Mouse (Mus musculus) heart, embryonic 14.5 days (tissue): Measurements from ENCODE around the gene Syngr2. TPM values are rescaled to one million over a fixed set of nuclear protein-coding genes. Genes with fewer than 3 reads are reported as not detected.
"Not testable (repeated sequence)": the region's sequence is repeated elsewhere in the genome, so short reads cannot be mapped to it uniquely, and the experiment has no call there.

Experiments used
- ATAC-seq: fragments of 200-750 bp; cut with Nextera tagmentation; 2 replicates; pipeline ENCODE4 v1.8.0; 2017; ENCODE audit warnings: low read depth, moderate TSS enrichment; ENCODE audit not compliant: insufficient number of reproducible peaks, insufficient read depth, low FRiP score
- H3K27ac ChIP-seq, 2 experiments: fragments of 200-500 bp in 1 of 2; fragments of 300-500 bp in 1 of 2; sonication (generic) in 1 of 2; replicated peaks in 1 of 2; 2 replicates each; pipeline ENCODE4 v1.5.1; 2012 to 2014; ENCODE audit warnings: low read depth in 2 of 2, low read length in 2 of 2, control low read depth in 1 of 2, mild to moderate bottlenecking in 1 of 2, mixed read lengths in 1 of 2; ENCODE audit not compliant: control insufficient read depth in 1 of 2, insufficient read depth in 1 of 2
- H3K27me3 ChIP-seq: fragments of 300-500 bp; sonication (generic); 2 replicates; pipeline ENCODE4 v1.6.1; 2014; ENCODE audit warnings: mild to moderate bottlenecking, low read length, control low read depth; ENCODE audit not compliant: control insufficient read depth, insufficient read depth
- H3K36me3 ChIP-seq: fragments of 300-500 bp; sonication (generic); 2 replicates; pipeline ENCODE4 v1.6.1; 2014; ENCODE audit warnings: mild to moderate bottlenecking, control low read depth, low read length, mixed read lengths; ENCODE audit not compliant: control insufficient read depth, insufficient read depth
- H3K4me1 ChIP-seq, 2 experiments: fragments of 200-500 bp in 1 of 2; fragments of 300-500 bp in 1 of 2; sonication (generic) in 1 of 2; 2 replicates each; pipeline ENCODE4 v1.6.1; 2012 to 2014; ENCODE audit warnings: low read length in 2 of 2, control low read depth in 1 of 2, mixed read lengths in 1 of 2; ENCODE audit not compliant: control insufficient read depth in 2 of 2, insufficient read depth in 2 of 2
- H3K4me2 ChIP-seq: fragments of 300-500 bp; sonication (generic); 2 replicates; pipeline ENCODE4 v1.6.1; 2014; ENCODE audit warnings: mild to moderate bottlenecking, low read length
- H3K4me3 ChIP-seq, 2 experiments: fragments of 200-500 bp in 1 of 2; fragments of 300-500 bp in 1 of 2; sonication (generic) in 1 of 2; 2 replicates each; pipeline ENCODE4 v1.5.1; 2012 to 2014; ENCODE audit warnings: low read length in 2 of 2, mild to moderate bottlenecking in 2 of 2, control low read depth in 1 of 2, low read depth in 1 of 2, moderate library complexity in 1 of 2; ENCODE audit not compliant: control insufficient read depth in 1 of 2, insufficient read depth in 1 of 2
- H3K9ac ChIP-seq: fragments of 300-500 bp; sonication (generic); 2 replicates; pipeline ENCODE4 v1.6.1; 2014; ENCODE audit warnings: mild to moderate bottlenecking, low read length
- H3K9me3 ChIP-seq: fragments of 300-500 bp; sonication (generic); 2 replicates; pipeline ENCODE4 v1.6.1; 2016; ENCODE audit warnings: low read length, control low read depth; ENCODE audit not compliant: control insufficient read depth
- WGBS: fragments of 180-500 bp; shearing (Covaris S2); extraction: QIAGEN DNeasy Blood & Tissue Kit; methylation state at CpG from one replicate; pipeline ENCODE4 v1.1.7; 2014; 5-methylcytosine and 5-hydroxymethylcytosine counted together
- polyA plus RNA-seq: library from polyadenylated mRNA; unstranded; fragments of >200 nt; fragmentation: Nextera tagmentation; extraction: Ambion mirVana; gene quantifications from 2 replicates; pipeline ENCODE4 v1.2.1, GENCODE M21; 2014

Syngr2 gene
- polyA plus RNA-seq, 1 experiment from 2014 or later, result 102 TPM

- peaks cover 9% of the 10 kb centered on the region for H3K36me3 ChIP-seq
- WGBS, result 39% methylated on average over 18 of the region's 18 CpGs
- peak overlapping the region; percentile 92 for H3K4me2 ChIP-seq
- ATAC-seq, result no peak
- no peaks in the 10 kb centered on the region for H3K9me3 ChIP-seq
- peak overlapping the region; percentile 86 for H3K9ac ChIP-seq
- peak overlapping the region; percentile 1 to 10; a peak in 2 of 4 replicates for H3K4me3 ChIP-seq
- H3K27ac ChIP-seq, result peak overlapping the region; percentile 90 to 97
- peaks cover 61 to 74% of the 10 kb centered on the region in 2 experiments for H3K4me1 ChIP-seq
- H3K27me3 ChIP-seq, result no peaks in the 10 kb centered on the region
Measured at GRCm38 (mm10) chr11:117828149-117828887, 18.9 kb downstream of the Syngr2 start.

- peak; percentile 32; the same call in 1 of the 2 replicates for ATAC-seq
- H3K27me3 ChIP-seq, result no peaks in the 10 kb centered on the region
- H3K4me3 ChIP-seq, result no peak overlapping the region
- peak overlapping the region; percentile 56 for H3K9ac ChIP-seq
- peaks cover 57 to 67% of the 10 kb centered on the region in 2 experiments for H3K4me1 ChIP-seq
- H3K9me3 ChIP-seq, result no peaks in the 10 kb centered on the region
- WGBS, result 7% methylated on average over 9 of the region's 9 CpGs
- H3K27ac ChIP-seq, result peak overlapping the region; percentile 90 to 97
- H3K36me3 ChIP-seq, result peaks cover 2% of the 10 kb centered on the region; the same call in 1 of the 2 replicates
- H3K4me2 ChIP-seq, result peak overlapping the region; percentile 92
Measured at GRCm38 (mm10) chr11:117828888-117829604, 19.6 kb downstream of the Syngr2 start.

GRCm38 (mm10) chr11:117829671-117830215, 20.3 kb downstream of the Syngr2 start:
- no peak overlapping the region for H3K4me3 ChIP-seq
- H3K27ac ChIP-seq, result peak overlapping the region; percentile 90 to 97
- H3K9me3 ChIP-seq, result no peaks in the 10 kb centered on the region
- WGBS, result 44% methylated on average over 2 of the region's 2 CpGs
- no peaks in the 10 kb centered on the region for H3K36me3 ChIP-seq
- H3K4me2 ChIP-seq, result peak overlapping the region; percentile 92; the same call in 1 of the 2 replicates
- no peaks in the 10 kb centered on the region for H3K27me3 ChIP-seq
- H3K4me1 ChIP-seq, result peaks cover 52 to 61% of the 10 kb centered on the region in 2 experiments
- H3K9ac ChIP-seq, result peak overlapping the region; percentile 56
- ATAC-seq, result no peak

GRCm38 (mm10) chr11:117830401-117830800, 20.9 kb downstream of the Syngr2 start:
- H3K4me1 ChIP-seq, result peaks cover 52 to 54% of the 10 kb centered on the region in 2 experiments
- H3K27me3 ChIP-seq, result no peaks in the 10 kb centered on the region
- H3K9ac ChIP-seq, result no peak overlapping the region; the same call in 1 of the 2 replicates
- ATAC-seq, result no peak
- H3K4me3 ChIP-seq, result no peak overlapping the region
- H3K9me3 ChIP-seq, result no peaks in the 10 kb centered on the region
- WGBS, result 47% methylated on average over 9 of the region's 9 CpGs
- no peak overlapping the region for H3K4me2 ChIP-seq
- H3K36me3 ChIP-seq, result no peaks in the 10 kb centered on the region
- H3K27ac ChIP-seq, result peak overlapping the region; percentile 90 to 97

- Histone ChIP-seq H3K9ac (no peak overlapping the region), H3K4me2 (peak overlapping the region; percentile 47), H3K4me3 (peak overlapping the region; percentile 15 to 26; a peak in 3 of 4 replicates), H3K36me3 (no peaks in the 10 kb centered on the region), H3K27ac (no peak overlapping the region), H3K4me1 (peaks cover 38 to 40% of the 10 kb centered on the region in 2 experiments), H3K9me3 (no peaks in the 10 kb centered on the region), H3K27me3 (no peaks in the 10 kb centered on the region)
- WGBS, result 27% methylated on average over 28 of the region's 28 CpGs
- ATAC-seq, result no peak
Measured at GRCm38 (mm10) chr11:117832086-117832969, 22.9 kb downstream of the Syngr2 start.

GRCm38 (mm10) chr11:117833509-117833908, 24.0 kb downstream of the Syngr2 start:
- H3K4me1 ChIP-seq, result peaks cover 29 to 31% of the 10 kb centered on the region in 2 experiments
- not testable (repeated sequence) for H3K36me3 ChIP-seq, ATAC-seq, H3K9me3 ChIP-seq, H3K27ac ChIP-seq, H3K4me2 ChIP-seq, H3K27me3 ChIP-seq, H3K9ac ChIP-seq, H3K4me3 ChIP-seq
- WGBS, result 90% methylated on average over 4 of the region's 6 CpGs

- no peak overlapping the region for H3K9ac ChIP-seq
- 84% methylated on average over 8 of the region's 8 CpGs for WGBS
- peaks cover 26 to 27% of the 10 kb centered on the region in 2 experiments for H3K4me1 ChIP-seq
- H3K4me3 ChIP-seq, result no peak overlapping the region
- no peak overlapping the region for H3K4me2 ChIP-seq
- no peaks in the 10 kb centered on the region for H3K9me3 ChIP-seq
- no peaks in the 10 kb centered on the region for H3K36me3 ChIP-seq
- no peak overlapping the region for H3K27ac ChIP-seq
- H3K27me3 ChIP-seq, result no peaks in the 10 kb centered on the region
- ATAC-seq, result no peak
Measured at GRCm38 (mm10) chr11:117834086-117834485, 24.6 kb downstream of the Syngr2 start.
